In the genomic region with DNA sequence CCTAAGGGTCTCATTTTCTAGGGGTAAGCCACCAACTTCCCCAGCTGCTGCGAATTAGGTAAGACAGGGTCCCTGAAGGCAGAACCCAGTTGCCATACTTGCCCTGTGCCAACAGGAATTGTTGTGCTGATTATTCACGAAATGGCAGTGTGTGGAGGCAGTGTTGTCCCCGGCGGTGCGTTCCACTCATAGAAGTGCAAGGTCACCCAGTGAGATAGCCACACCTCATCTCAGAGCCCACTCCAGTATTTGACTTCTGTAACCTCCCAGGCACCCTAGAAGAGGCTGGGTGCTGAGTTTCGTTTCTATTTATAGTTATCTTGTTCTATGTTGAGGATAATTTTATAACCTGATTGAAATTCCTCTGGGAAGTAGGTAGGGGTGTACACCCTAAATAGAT, we compare ENCODE assay signal across 33 mouse cellular contexts. TPM values are rescaled to one million over a fixed set of nuclear protein-coding genes. Genes with fewer than 3 reads are reported as not detected.
A peak's percentile ranks its signal among the peaks of the same experiment; 100 is the strongest.
DNase-seq lines count a peak whose midpoint lies in the region; ATAC-seq and TF ChIP-seq lines count a peak whose summit lies in the region.
"Had no signal": no experiment of that assay in that cellular context is flagged by ENCODE, and none has a peak within 500 bp of the region (broad histone marks: within the 10 kb centered on the region; RNA-seq: fewer than 3 reads in every experiment).

No protein-coding gene starts in this region.

- peak; percentile 16 for DNase-seq in heart, adult 8-10 months (ENCODE audit: low spot score)
- peak; percentile 27 for DNase-seq in heart, postnatal 4 days
- DNase-seq in testis, postnatal 14 days (ENCODE audit: low spot score) = no peak
- no peak for DNase-seq in gastrocnemius, postnatal 10 days
- DNase-seq: adrenal gland, adult 2 months; adrenal gland, postnatal 36 days; cerebellum, adult 18-20 months; cerebellum, postnatal 10 days; gastrocnemius, postnatal 25 days; kidney, adult 9 months; kidney, postnatal 10 days; layer of hippocampus, adult 9-11 months; liver; lung, adult 2 months; lung, postnatal 10 days; right cerebral cortex, postnatal 14 days; thymus, postnatal 14 days had no signal

- ATAC-seq in heart, embryonic 12.5 days (ENCODE audit: insufficient number of reproducible peaks, low FRiP score) = no peak
- ATAC-seq in heart, embryonic 16.5 days (replicated peaks; ENCODE audit: extremely low read depth, insufficient read depth, low FRiP score) = 0 out of 2 replicates have a peak, but pooled peaks have one; percentile 62
- ATAC-seq: activated CD4-positive, CD25-positive, alpha-beta regulatory T cell, adult 4 months; forebrain, embryonic 14.5 days; midbrain, embryonic 13.5 days had no signal

- no peak overlapping the region for H3K27ac ChIP-seq in heart, embryonic 12.5 days (ENCODE audit: poor library complexity, severe bottlenecking)
- H3K27ac ChIP-seq in heart, embryonic 16.5 days (ENCODE audit: low read length) = peak overlapping the region; percentile 64
- H3K27ac ChIP-seq in small intestine, adult 2 months (ENCODE audit: insufficient read depth, low read depth, low read length) = peak overlapping the region; percentile 84
- H3K27ac ChIP-seq: hindbrain, embryonic 14.5 days; liver, embryonic 14.5 days; macrophage; midbrain, embryonic 13.5 days; neural tube, embryonic 13.5 days; stomach, embryonic 15.5 days had no signal

- no peaks in the 10 kb centered on the region for H3K27me3 ChIP-seq in heart, embryonic 12.5 days (replicated peaks)
- H3K27me3 ChIP-seq in heart, embryonic 16.5 days (ENCODE audit: control insufficient read depth, insufficient read depth, low read length) = no peaks in the 10 kb centered on the region
- H3K27me3 ChIP-seq in small intestine, adult 2 months (ENCODE audit: control insufficient read depth, insufficient read depth, low read length) = no peaks in the 10 kb centered on the region
- H3K27me3 ChIP-seq: midbrain, embryonic 13.5 days; neural tube, embryonic 13.5 days; stomach, embryonic 15.5 days had no signal

- H3K36me3 ChIP-seq in heart, embryonic 12.5 days = no peaks in the 10 kb centered on the region
- no peaks in the 10 kb centered on the region for H3K36me3 ChIP-seq in heart, embryonic 16.5 days (ENCODE audit: control insufficient read depth, insufficient read depth)
- no peaks in the 10 kb centered on the region for H3K36me3 ChIP-seq in small intestine, adult 2 months (ENCODE audit: control insufficient read depth, insufficient read depth, low read length)
- H3K36me3 ChIP-seq: midbrain, embryonic 13.5 days; neural tube, embryonic 13.5 days; stomach, embryonic 15.5 days had no signal

- TF ChIP-seq POLR2A in small intestine, adult 2 months (IDR thresholded peaks at IDR 0.05; ENCODE audit: low read depth, low read length) = no peak

- no peak overlapping the region for H3K4me3 ChIP-seq in heart, embryonic 12.5 days
- no peak overlapping the region for H3K4me3 ChIP-seq in heart, embryonic 16.5 days (ENCODE audit: low read length)
- H3K4me3 ChIP-seq in small intestine, adult 2 months (ENCODE audit: low read depth, low read length) = no peak overlapping the region
- H3K4me3 ChIP-seq: midbrain, embryonic 13.5 days; neural tube, embryonic 13.5 days; stomach, embryonic 15.5 days had no signal

- peaks cover 9% of the 10 kb centered on the region for H3K4me1 ChIP-seq in heart, embryonic 12.5 days (replicated peaks)
- H3K4me1 ChIP-seq in heart, embryonic 16.5 days (ENCODE audit: control insufficient read depth, insufficient read depth, low read length) = peaks cover 12% of the 10 kb centered on the region
- peaks cover 34% of the 10 kb centered on the region; the same call in 1 of the 2 replicates for H3K4me1 ChIP-seq in small intestine, adult 2 months (ENCODE audit: control insufficient read depth, insufficient read depth, insufficient read length, low read length)
- H3K4me1 ChIP-seq: midbrain, embryonic 13.5 days; neural tube, embryonic 13.5 days; stomach, embryonic 15.5 days had no signal

- H3K9ac ChIP-seq in heart, embryonic 12.5 days = no peak overlapping the region
- H3K9ac ChIP-seq in heart, embryonic 16.5 days (ENCODE audit: low read length) = no peak overlapping the region
- H3K9ac ChIP-seq: hindbrain, embryonic 14.5 days; liver, embryonic 14.5 days; midbrain, embryonic 13.5 days; neural tube, embryonic 13.5 days; stomach, embryonic 15.5 days had no signal

- no peaks in the 10 kb centered on the region for H3K9me3 ChIP-seq in heart, embryonic 12.5 days (replicated peaks)
- H3K9me3 ChIP-seq in heart, embryonic 16.5 days (replicated peaks; ENCODE audit: control insufficient read depth, low read length) = no peaks in the 10 kb centered on the region
- H3K9me3 ChIP-seq: midbrain, embryonic 13.5 days; neural tube, embryonic 13.5 days; stomach, embryonic 15.5 days had no signal

- no peak overlapping the region for H3K4me2 ChIP-seq in heart, embryonic 12.5 days
- no peak overlapping the region for H3K4me2 ChIP-seq in heart, embryonic 16.5 days (ENCODE audit: low read depth, low read length)
- H3K4me2 ChIP-seq: hindbrain, embryonic 14.5 days; midbrain, embryonic 13.5 days; neural tube, embryonic 13.5 days; stomach, embryonic 15.5 days had no signal

- WGBS in heart, embryonic 12.5 days = 53% methylated on average over 6 of the region's 6 CpGs
- WGBS in heart, embryonic 16.5 days = 37% methylated on average over 6 of the region's 6 CpGs
- 36% methylated on average over 6 of the region's 6 CpGs for WGBS in small intestine, adult 2 months

- no peak for TF ChIP-seq CTCF in small intestine, adult 2 months (IDR thresholded peaks at IDR 0.05; ENCODE audit: extremely low read depth, insufficient read length, insufficient replicate concordance, low read depth, low read length)

RNA-seq across cellular contexts. Expression of a gene that starts 22.3 kb away (rescaled TPM):
- total RNA-seq in heart, adult 8-10 months (2022) = 1 to 10 TPM in 1 of 4 experiments, under 1 TPM in 3; 0.47 to 1.4 (median 0.56) TPM
- not detected in 2 replicates for polyA plus RNA-seq in heart, embryonic 12.5 days (2016; fragmentation: Nextera tagmentation; extraction: Ambion mirVana)
- polyA plus RNA-seq in heart, embryonic 16.5 days (2015; fragmentation: Nextera tagmentation; extraction: Ambion mirVana) = 0.22 TPM in 1 of 2 replicates, not detected in the other
- total RNA-seq in heart, postnatal 4 days (2021) = 1 to 10 TPM; 1.4 to 1.5 TPM
- 93.4 and 151 TPM in 2 replicates for polyA plus RNA-seq in small intestine, adult 2 months (2012; rRNA removed)
- 1 to 10 TPM in 1 of 2 experiments, under 1 TPM in 1; 0.77 to 1.6 TPM for total RNA-seq in gastrocnemius, postnatal 10 days (2021)
- total RNA-seq: CH12.LX; ES-E14; hematopoietic stem cell, adult 5-6 weeks; megakaryocyte-erythroid progenitor cell, adult 5-6 weeks had no signal
- polyA plus RNA-seq: activated CD4-positive, CD25-positive, alpha-beta regulatory T cell, adult 4 months; embryonic facial prominence, embryonic 11.5 days; forebrain, embryonic 14.5 days; liver, embryonic 14.5 days; macrophage had no signal

RNA-seq across cellular contexts. Expression of a gene that starts 36.8 kb away (rescaled TPM):
- total RNA-seq in heart, adult 8-10 months (2022) = 1 to 10 TPM in 2 of 4 experiments, under 1 TPM in 2; 0.44 to 2.6 (median 1.1) TPM
- 12.8 and 15.3 TPM in 2 replicates for polyA plus RNA-seq in heart, embryonic 12.5 days (2016; fragmentation: Nextera tagmentation; extraction: Ambion mirVana)
- polyA plus RNA-seq in heart, embryonic 16.5 days (2015; fragmentation: Nextera tagmentation; extraction: Ambion mirVana) = 11.7 and 12.0 TPM in 2 replicates
- 1 to 10 TPM; 7.2 to 9.0 TPM for total RNA-seq in heart, postnatal 4 days (2021)
- 0.70 and 1.4 TPM in 2 replicates for polyA plus RNA-seq in small intestine, adult 2 months (2012; rRNA removed)
- total RNA-seq in gastrocnemius, postnatal 10 days (2021) = 1 to 10 TPM; 1.6 to 2.7 TPM

Comparison
In these comparisons a context has a peak if more than half of its experiments do, and no peak if none do; other contexts are left out.
1. DNase-seq: peak in heart, adult 8-10 months (single experiment) and heart, postnatal 4 days (single experiment); none in testis, postnatal 14 days (single experiment) and gastrocnemius, postnatal 10 days (single experiment).